Mouse (Mus musculus) olfactory bulb, adult 2 months (tissue): Measurements from ENCODE around the gene Arhgap35. TPM values are rescaled to one million over a fixed set of nuclear protein-coding genes. Genes with fewer than 3 reads are reported as not detected.

ENCODE experiments used
- H3K27ac ChIP-seq: fragments of 200-500 bp; 2 replicates; pipeline ENCODE4 v1.5.1; 2012; ENCODE audit warnings: low read depth, low read length; ENCODE audit not compliant: insufficient read depth
- H3K4me1 ChIP-seq: fragments of 200-500 bp; 2 replicates; pipeline ENCODE4 v1.6.1; 2012; ENCODE audit warnings: low read length; ENCODE audit not compliant: control insufficient read depth, insufficient read depth
- H3K4me3 ChIP-seq: fragments of 200-500 bp; 2 replicates; pipeline ENCODE4 v1.5.1; 2012; ENCODE audit warnings: mild to moderate bottlenecking, low read depth, low read length, moderate library complexity; ENCODE audit not compliant: insufficient read depth
- CTCF ChIP-seq: fragments of 200-500 bp; IDR thresholded peaks from 2 replicates; pipeline ENCODE4 v1.5.1; 2012; ENCODE audit warnings: low read depth, mild to moderate bottlenecking, low read length, moderate library complexity; ENCODE audit not compliant: insufficient read depth
- POLR2A ChIP-seq: fragments of 200-500 bp; IDR thresholded peaks from 2 replicates; pipeline ENCODE4 v1.6.1; 2012; ENCODE audit warnings: mild to moderate bottlenecking, low read depth, low read length, moderate library complexity; ENCODE audit not compliant: insufficient read depth
- WGBS: fragments of 180-500 bp; shearing (Covaris S2); methylation state at CpG from one replicate; pipeline ENCODE4 v1.1.7; 2018; 5-methylcytosine and 5-hydroxymethylcytosine counted together
- polyA plus RNA-seq: library from polyadenylated mRNA; stranded (reverse); fragments of >200 nt; gene quantifications from 2 replicates; pipeline ENCODE4 v1.2.4, GENCODE M21; 2012; ENCODE audit warnings: low replicate concordance; ENCODE audit not compliant: missing spikeins, insufficient read depth, insufficient read length

The Arhgap35 gene
- polyA plus RNA-seq, 1 experiment: not detected

GRCm38 (mm10) chr7:16453118-16453711 lies 161.6 kb downstream of the Arhgap35 start:
- Histone ChIP-seq H3K4me1 (peaks cover 6% of the 10 kb centered on the region), H3K27ac (peak overlapping the region; percentile 9; the same call in 1 of the 2 replicates), H3K4me3 (peak overlapping the region; percentile 85)
- WGBS: under 1% methylated on average over 23 of the region's 23 CpGs
- TF ChIP-seq CTCF (no peak), POLR2A (0 out of 2 replicates have a peak, but pooled peaks have one; percentile 35)

GRCm38 (mm10) chr7:16452587-16453073 lies 162.2 kb downstream of the Arhgap35 start, which contains the start of gene Tmem160:
Gene Tmem160 (plus strand): TSS chr7:16452779.
- under 1% methylated on average over 30 of the region's 30 CpGs for WGBS
- TF ChIP-seq POLR2A (no peak; the same call in 1 of the 2 replicates), CTCF (no peak)
- H3K4me1 ChIP-seq: peaks cover 6% of the 10 kb centered on the region
- peak within 1 kb of the TSS; percentile 85 for H3K4me3 ChIP-seq
- H3K27ac ChIP-seq: peak within 1 kb of the TSS; percentile 9; the same call in 1 of the 2 replicates

GRCm38 (mm10) chr7:16451656-16452055 lies 163.1 kb downstream of the Arhgap35 start:
- WGBS: 87% methylated on average over 6 of the region's 6 CpGs

More at GRCm38 (mm10) chr7:16451656-16452055, 163.1 kb downstream of the Arhgap35 start:
- peaks cover 6% of the 10 kb centered on the region for H3K4me1 ChIP-seq
- TF ChIP-seq POLR2A (no peak), CTCF (no peak)
- H3K4me3 ChIP-seq: no peak overlapping the region
- no peak overlapping the region for H3K27ac ChIP-seq

Other genes starting within 250 kb of the Arhgap35 start
- gene Sae1, start 227.2 kb downstream of the Arhgap35 start, polyA plus RNA-seq: not detected in 2 replicates
- gene Zc3h4, start 214.1 kb downstream of the Arhgap35 start, polyA plus RNA-seq: 372 TPM in 1 of 2 replicates, not detected in the other
- gene Tmem160, start 162.2 kb downstream of the Arhgap35 start, polyA plus RNA-seq: not detected in 2 replicates
- not detected in 2 replicates for gene Npas1, start 137.3 kb downstream of the Arhgap35 start, polyA plus RNA-seq
- not detected in 2 replicates for gene Ceacam15, start 60.7 kb upstream of the Arhgap35 start, polyA plus RNA-seq
- not detected in 2 replicates for gene Ceacam9, start 106.9 kb upstream of the Arhgap35 start, polyA plus RNA-seq
- not detected in 2 replicates for gene Ap2s1, start 123.4 kb upstream of the Arhgap35 start, polyA plus RNA-seq
- gene Slc1a5, start 166.3 kb upstream of the Arhgap35 start, polyA plus RNA-seq: not detected in 2 replicates
- gene Strn4, start 200.9 kb upstream of the Arhgap35 start, polyA plus RNA-seq: not detected in 2 replicates
- gene Fkrp, start 201.7 kb upstream of the Arhgap35 start, polyA plus RNA-seq: not detected in 2 replicates
- gene Prkd2, start 227.9 kb upstream of the Arhgap35 start, polyA plus RNA-seq: not detected in 2 replicates